Mouse (Mus musculus) kidney, postnatal 0 days (tissue): Measurements from ENCODE around the gene Gorab. TPM values are rescaled to one million over a fixed set of nuclear protein-coding genes. Genes with fewer than 3 reads are reported as not detected.

Source experiments
- ATAC-seq: fragments of 200-750 bp; cut with Nextera tagmentation; replicated peaks from 2 replicates; pipeline ENCODE4 v1.8.0; 2017; ENCODE audit warnings: low read depth, moderate number of reproducible peaks, moderate TSS enrichment, moderate library complexity; ENCODE audit not compliant: low FRiP score
- DNase-seq: peaks from one replicate; pipeline ENCODE4 v3.0.0-alpha.2; 2016; ENCODE audit warnings: low spot score
- H3K27ac ChIP-seq: fragments of 300-500 bp; sonication (generic); 2 replicates; pipeline ENCODE4 v1.5.1; 2014; ENCODE audit warnings: mild to moderate bottlenecking
- H3K27me3 ChIP-seq: fragments of 300-500 bp; sonication (generic); 2 replicates; pipeline ENCODE4 v1.6.1; 2014; ENCODE audit warnings: low read length, mixed read lengths; ENCODE audit not compliant: insufficient read depth
- H3K36me3 ChIP-seq: fragments of 300-500 bp; sonication (generic); 2 replicates; pipeline ENCODE4 v1.6.1; 2014; ENCODE audit warnings: low read length, mixed read lengths; ENCODE audit not compliant: insufficient read depth
- H3K4me1 ChIP-seq: fragments of 300-500 bp; sonication (generic); replicated peaks from 2 replicates; pipeline ENCODE4 v1.6.1; 2014; ENCODE audit warnings: antibody characterized with exemption, low read length, mixed read lengths; ENCODE audit not compliant: insufficient read depth
- H3K4me2 ChIP-seq: fragments of 300-500 bp; sonication (generic); 2 replicates; pipeline ENCODE4 v1.6.1; 2014; ENCODE audit warnings: mild to moderate bottlenecking, low read length, moderate library complexity, mixed read lengths
- H3K4me3 ChIP-seq: fragments of 300-500 bp; sonication (generic); replicated peaks from 2 replicates; pipeline ENCODE4 v1.5.1; 2014; ENCODE audit warnings: low read depth, low read length
- H3K9ac ChIP-seq: fragments of 300-500 bp; sonication (generic); 2 replicates; pipeline ENCODE4 v1.6.1; 2014; ENCODE audit warnings: low read depth, low read length
- H3K9me3 ChIP-seq: fragments of 300-500 bp; sonication (generic); replicated peaks from 2 replicates; pipeline ENCODE4 v1.6.1; 2016; ENCODE audit warnings: low read length, inconsistent platforms, mixed read lengths
- CTCF ChIP-seq: IDR thresholded peaks from 2 replicates; pipeline ENCODE4 v1.5.1; 2016; ENCODE audit warnings: antibody characterized with exemption, low read depth, mild to moderate bottlenecking, moderate library complexity
- WGBS: fragments of 180-500 bp; shearing (Covaris S2); extraction: QIAGEN DNeasy Blood & Tissue Kit; methylation state at CpG from one replicate; pipeline ENCODE4 v1.1.7; 2014; 5-methylcytosine and 5-hydroxymethylcytosine counted together
- polyA plus RNA-seq: library from polyadenylated mRNA; unstranded; fragments of >200 nt; fragmentation: Nextera tagmentation; extraction: Ambion mirVana; gene quantifications from 2 replicates; pipeline ENCODE4 v1.2.1, GENCODE M21; 2015

Gorab gene
- polyA plus RNA-seq, 1 experiment from 2014 or later: 17.2 TPM

DNA sequence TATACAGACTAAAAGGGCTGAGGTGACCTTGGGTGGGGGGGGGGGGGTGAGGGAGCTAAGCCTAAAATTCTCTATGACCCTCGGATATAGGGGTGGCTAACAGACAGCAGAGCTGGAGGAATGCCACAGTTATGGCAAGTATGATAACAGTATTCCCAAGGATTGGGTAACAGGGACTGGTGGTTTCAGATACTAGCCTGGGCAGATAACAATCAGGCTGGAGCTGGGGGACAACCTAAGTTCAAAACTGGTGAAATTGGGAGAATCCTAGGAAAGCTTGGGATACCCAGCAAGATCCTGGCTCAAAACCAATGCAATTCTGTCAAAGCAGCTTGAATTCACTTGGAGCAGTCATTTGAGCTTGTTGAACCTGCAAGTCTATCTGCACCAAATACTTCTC lies 22.9 kb downstream of the Gorab start:
- no peaks in the 10 kb centered on the region for H3K9me3 ChIP-seq
- H3K4me3 ChIP-seq: no peak overlapping the region
- no peak for TF ChIP-seq CTCF
- H3K9ac ChIP-seq: no peak overlapping the region
- no peaks in the 10 kb centered on the region for H3K27me3 ChIP-seq
- H3K4me2 ChIP-seq: no peak overlapping the region
- no peaks in the 10 kb centered on the region for H3K4me1 ChIP-seq
- ATAC-seq (no peak), DNase-seq (no peak)
- 59% methylated on average over 1 of the region's 1 CpGs for WGBS
- no peak overlapping the region for H3K27ac ChIP-seq
- H3K36me3 ChIP-seq: peaks cover under 1% of the 10 kb centered on the region; the same call in 1 of the 2 replicates

- H3K27me3 ChIP-seq: no peaks in the 10 kb centered on the region
- no peaks in the 10 kb centered on the region for H3K36me3 ChIP-seq
- H3K4me3 ChIP-seq: no peak overlapping the region
- TF ChIP-seq CTCF: no peak
- peak; percentile 31 for DNase-seq
- no peak for ATAC-seq
- no peak overlapping the region for H3K9ac ChIP-seq
- H3K27ac ChIP-seq: no peak overlapping the region
- WGBS: 51% methylated on average over 4 of the region's 4 CpGs
- no peaks in the 10 kb centered on the region for H3K9me3 ChIP-seq
- H3K4me2 ChIP-seq: no peak overlapping the region
- H3K4me1 ChIP-seq: no peaks in the 10 kb centered on the region
These were observed 23.4 kb downstream of the Gorab start for GRCm38 (mm10) chr1:163380072-163380471.

DNA sequence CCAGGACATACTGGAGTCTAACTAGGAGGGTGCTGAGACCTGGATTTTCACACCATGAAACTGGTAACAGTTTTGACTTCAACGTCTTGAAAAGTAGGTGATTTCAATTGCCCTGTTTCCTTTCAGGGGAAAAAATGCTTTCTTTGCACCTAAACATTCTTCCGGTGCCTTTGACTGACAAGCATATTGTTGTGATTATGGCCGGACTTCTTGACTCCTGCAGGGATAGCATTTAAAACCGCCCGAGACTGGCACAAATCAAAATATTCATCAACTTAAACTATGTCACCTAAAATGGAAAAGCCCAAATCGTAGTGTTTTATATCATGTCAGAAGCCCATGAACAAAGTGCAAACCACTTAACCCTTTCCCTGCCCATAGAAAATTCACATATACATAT lies 25.5 kb downstream of the Gorab start:
- 58% methylated on average over 6 of the region's 6 CpGs for WGBS
- Histone ChIP-seq H3K27me3 (no peaks in the 10 kb centered on the region), H3K27ac (no peak overlapping the region), H3K4me2 (no peak overlapping the region), H3K4me3 (no peak overlapping the region), H3K9me3 (no peaks in the 10 kb centered on the region), H3K36me3 (no peaks in the 10 kb centered on the region), H3K9ac (no peak overlapping the region), H3K4me1 (no peaks in the 10 kb centered on the region)
- no peak for TF ChIP-seq CTCF
- no peak for ATAC-seq
- DNase-seq: no peak

DNA sequence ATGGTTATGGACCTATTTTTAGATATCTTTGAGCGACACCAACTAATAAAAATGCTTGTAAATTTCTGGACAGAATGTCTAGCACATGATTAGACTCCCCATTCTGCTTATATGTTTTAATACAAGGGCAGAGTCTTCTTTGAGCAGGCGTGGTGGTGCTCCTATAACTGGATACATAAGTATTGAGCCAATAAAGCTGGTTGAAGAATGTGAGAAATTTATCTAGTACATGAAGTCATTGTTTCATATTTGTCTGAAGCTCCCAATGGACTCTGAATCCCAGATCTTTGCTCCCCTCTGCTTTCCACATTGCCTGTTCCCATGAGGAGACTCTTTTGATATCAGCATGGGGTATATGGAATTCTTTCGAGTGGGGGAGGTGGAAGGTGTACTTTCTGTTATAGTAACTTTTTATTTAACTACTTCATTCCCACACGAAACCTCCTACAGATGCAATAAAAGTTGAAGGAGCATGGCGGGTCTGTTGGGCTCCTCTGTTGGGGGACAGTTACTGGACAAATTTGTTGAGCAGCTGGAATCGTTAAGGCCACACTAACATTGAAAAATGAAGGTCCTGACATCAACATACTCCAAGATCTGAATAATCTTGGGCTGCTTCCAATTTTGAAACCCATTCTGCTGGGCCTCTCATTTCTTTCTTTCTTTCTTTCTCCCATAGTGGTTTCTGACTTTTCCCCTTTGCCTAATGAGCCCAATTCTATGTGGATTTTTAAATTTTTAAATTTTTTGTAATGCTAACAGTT lies 26.5 kb downstream of the Gorab start:
- Histone ChIP-seq H3K27me3 (no peaks in the 10 kb centered on the region), H3K27ac (no peak overlapping the region), H3K4me2 (no peak overlapping the region), H3K36me3 (no peaks in the 10 kb centered on the region), H3K4me1 (no peaks in the 10 kb centered on the region), H3K4me3 (no peak overlapping the region), H3K9me3 (no peaks in the 10 kb centered on the region), H3K9ac (no peak overlapping the region)
- peak; percentile 59 for DNase-seq
- no peak for ATAC-seq
- 63% methylated on average over 6 of the region's 6 CpGs for WGBS
- no peak for TF ChIP-seq CTCF

- no peak overlapping the region for H3K27ac ChIP-seq
- H3K4me3 ChIP-seq: no peak overlapping the region
- H3K36me3 ChIP-seq: no peaks in the 10 kb centered on the region
- WGBS: 15% methylated on average over 5 of the region's 5 CpGs
- ATAC-seq: no peak
- no peak for DNase-seq
- TF ChIP-seq CTCF: no peak
- H3K9me3 ChIP-seq: no peaks in the 10 kb centered on the region
- H3K9ac ChIP-seq: no peak overlapping the region
- no peaks in the 10 kb centered on the region for H3K27me3 ChIP-seq
- no peaks in the 10 kb centered on the region for H3K4me1 ChIP-seq
- no peak overlapping the region for H3K4me2 ChIP-seq
These were observed 29.0 kb downstream of the Gorab start for GRCm38 (mm10) chr1:163374455-163374854.

DNA sequence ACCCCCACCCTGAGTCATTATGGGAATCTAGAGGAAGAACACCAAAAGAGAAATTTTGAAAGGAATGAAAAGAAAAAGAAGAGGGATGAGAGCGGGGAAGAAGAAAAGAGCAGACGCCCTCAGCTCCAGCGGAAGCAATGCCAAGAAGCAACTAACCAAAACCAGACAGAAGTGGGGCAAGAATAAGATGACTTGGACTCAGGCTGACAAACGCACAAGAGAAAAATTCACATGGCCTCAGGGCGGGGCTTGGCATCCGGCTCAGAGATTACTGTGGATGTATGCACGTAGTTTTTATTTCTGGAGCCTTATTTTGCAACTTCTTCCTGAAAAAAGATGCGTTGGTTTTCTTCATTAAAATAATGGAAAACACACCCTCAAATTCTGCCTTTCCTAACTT lies 41.3 kb downstream of the Gorab start:
- WGBS: 71% methylated on average over 8 of the region's 8 CpGs
- no peak for TF ChIP-seq CTCF
- H3K9ac ChIP-seq: no peak overlapping the region
- no peak for ATAC-seq
- H3K27me3 ChIP-seq: no peaks in the 10 kb centered on the region
- no peaks in the 10 kb centered on the region for H3K36me3 ChIP-seq
- no peak for DNase-seq
- no peaks in the 10 kb centered on the region for H3K9me3 ChIP-seq
- no peak overlapping the region for H3K4me3 ChIP-seq
- no peak overlapping the region for H3K4me2 ChIP-seq
- no peaks in the 10 kb centered on the region for H3K4me1 ChIP-seq
- H3K27ac ChIP-seq: no peak overlapping the region

DNA sequence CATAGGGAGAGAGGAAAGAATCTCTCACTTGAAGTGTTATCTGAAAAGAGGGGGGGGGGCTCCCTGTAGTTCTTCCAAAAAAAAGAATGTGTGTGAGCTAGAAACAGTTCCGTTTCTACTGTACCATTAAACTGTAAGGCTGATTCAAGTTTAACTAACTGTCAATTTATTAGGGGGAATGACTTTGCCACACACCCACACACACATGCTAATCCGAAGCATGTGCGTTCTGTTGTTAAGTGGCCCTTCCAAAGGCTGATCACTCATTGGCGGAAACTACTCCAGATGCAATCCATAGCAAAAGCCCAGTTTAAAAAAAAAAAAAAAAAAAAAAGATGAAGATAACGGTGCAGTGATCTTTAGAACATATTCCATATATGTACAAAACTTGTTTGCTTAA lies 42.1 kb downstream of the Gorab start:
- ATAC-seq: no peak
- TF ChIP-seq CTCF: no peak

More for the DNA sequence above, 42.1 kb downstream of the Gorab start:
- Histone ChIP-seq H3K9ac (no peak overlapping the region), H3K36me3 (no peaks in the 10 kb centered on the region), H3K4me1 (no peaks in the 10 kb centered on the region), H3K9me3 (no peaks in the 10 kb centered on the region), H3K27ac (no peak overlapping the region), H3K4me3 (no peak overlapping the region), H3K27me3 (no peaks in the 10 kb centered on the region), H3K4me2 (no peak overlapping the region)
- WGBS: 58% methylated on average over 5 of the region's 5 CpGs
- DNase-seq: peak; percentile 42
